Mouse (Mus musculus) heart, postnatal 25 days (tissue): Measurements from ENCODE around the gene Ppp1r14d. TPM values are rescaled to one million over a fixed set of nuclear protein-coding genes. Genes with fewer than 3 reads are reported as not detected.

Experiments
- DNase-seq: peaks from one replicate; pipeline ENCODE4 v3.0.0; 2022; ENCODE audit warnings: low spot score
- intact Hi-C: fragments of 180-260 bp; cut with DNase I; formaldehyde crosslinking; loops from one replicate; pipeline ENCODE4 v1.15.1; 2025
- total RNA-seq, 2 experiments: library from RNA; stranded (reverse); gene quantifications; 2 replicates each; pipeline ENCODE4 v1.2.3; 2021

The Ppp1r14d gene
- total RNA-seq = not detected

DNA sequence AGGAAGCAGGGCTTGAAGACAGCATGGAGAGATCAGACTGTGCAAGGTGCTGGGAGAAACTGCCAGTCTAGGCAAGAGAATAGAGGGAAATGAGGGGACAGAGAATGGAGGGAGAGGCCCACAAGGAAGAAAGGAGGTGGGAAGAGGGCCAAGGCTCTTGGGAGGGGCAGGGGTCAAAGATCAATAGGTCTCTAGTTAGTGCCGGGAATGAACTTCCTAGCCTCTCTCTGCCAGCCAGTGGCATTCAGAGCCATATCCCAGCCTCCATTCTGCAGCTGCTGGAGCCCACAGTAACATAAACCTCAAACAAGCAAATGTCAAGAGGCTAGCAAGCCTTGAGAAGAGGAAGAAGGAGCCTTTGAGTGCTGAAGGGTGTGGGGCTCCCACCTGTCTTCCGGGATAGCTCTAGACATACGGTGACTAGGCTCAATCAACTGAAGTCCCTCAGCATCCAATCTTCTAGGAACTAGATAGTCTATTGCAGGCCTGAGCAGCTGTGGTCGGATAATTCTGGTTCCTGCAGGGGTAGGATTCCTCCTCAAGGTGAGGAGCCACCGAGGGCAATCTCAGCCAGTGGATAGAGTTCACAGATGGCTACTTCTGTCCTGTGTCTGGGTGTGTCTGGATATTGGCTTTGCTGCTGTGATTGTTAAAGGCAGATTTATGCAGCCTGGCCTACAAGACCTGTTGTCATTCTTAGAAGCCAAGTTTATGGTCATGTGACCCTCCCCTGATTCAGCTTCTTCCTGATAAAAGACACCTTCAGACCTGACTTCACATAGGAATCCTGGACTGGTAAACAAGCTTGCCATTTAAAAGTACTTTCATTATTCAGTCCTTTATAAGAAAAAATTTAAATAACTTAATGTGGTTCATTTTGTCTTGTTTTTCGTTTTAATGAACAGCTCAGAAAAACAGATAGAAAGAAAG is at the start of gene Ppp1r14d:
TSS of gene Ppp1r14d (minus strand) at position 132 of the 930 bp plus-strand sequence.
- intact Hi-C loops = no loop called here
- DNase-seq = no peak

DNA sequence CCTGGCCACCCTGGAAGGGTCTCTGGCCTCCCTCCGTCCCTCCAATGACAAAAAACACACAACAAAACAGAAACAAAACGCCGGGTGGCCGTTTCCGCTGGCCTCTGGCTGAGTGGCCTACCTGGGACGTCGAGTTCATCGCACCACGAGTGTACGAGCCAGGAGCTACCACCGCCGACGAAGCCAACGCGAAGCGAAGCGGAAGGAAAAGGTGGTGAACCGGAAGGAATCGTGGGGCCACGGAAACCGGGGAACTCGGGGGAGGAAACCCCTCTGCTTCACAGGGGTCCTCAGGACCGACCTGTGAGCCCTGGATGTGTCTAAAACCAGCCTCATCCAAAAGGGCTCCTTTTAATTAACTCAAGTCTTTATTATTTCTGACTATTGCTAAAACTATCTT is 48.1 kb upstream of the Ppp1r14d start:
- intact Hi-C loops = no loop called here
- DNase-seq = no peak

GRCm38 (mm10) chr2:119276926-119277325 is 47.2 kb upstream of the Ppp1r14d start:
- intact Hi-C loops = no loop called here
- no peak for DNase-seq

DNA sequence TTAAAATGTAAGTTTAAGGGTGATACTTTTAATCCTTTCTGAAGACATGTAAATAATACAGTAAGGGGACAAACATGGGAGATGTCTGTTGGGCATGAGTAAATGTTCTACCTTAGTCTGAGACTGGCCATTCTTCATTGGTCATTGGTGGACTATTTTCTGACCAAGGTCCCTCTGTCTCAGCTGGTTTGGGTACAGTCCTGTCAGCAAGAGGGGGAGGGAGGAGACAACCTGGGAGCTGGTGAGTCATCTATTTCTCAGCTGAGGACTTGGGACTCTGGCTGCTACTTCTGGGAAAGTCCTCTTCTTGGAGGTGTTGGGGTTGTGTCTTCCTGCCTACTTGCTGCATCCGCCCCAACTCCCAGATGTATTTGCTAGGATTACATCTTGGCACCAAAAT is 44.4 kb upstream of the Ppp1r14d start:
- DNase-seq = no peak
- intact Hi-C loops = no loop called here

DNA sequence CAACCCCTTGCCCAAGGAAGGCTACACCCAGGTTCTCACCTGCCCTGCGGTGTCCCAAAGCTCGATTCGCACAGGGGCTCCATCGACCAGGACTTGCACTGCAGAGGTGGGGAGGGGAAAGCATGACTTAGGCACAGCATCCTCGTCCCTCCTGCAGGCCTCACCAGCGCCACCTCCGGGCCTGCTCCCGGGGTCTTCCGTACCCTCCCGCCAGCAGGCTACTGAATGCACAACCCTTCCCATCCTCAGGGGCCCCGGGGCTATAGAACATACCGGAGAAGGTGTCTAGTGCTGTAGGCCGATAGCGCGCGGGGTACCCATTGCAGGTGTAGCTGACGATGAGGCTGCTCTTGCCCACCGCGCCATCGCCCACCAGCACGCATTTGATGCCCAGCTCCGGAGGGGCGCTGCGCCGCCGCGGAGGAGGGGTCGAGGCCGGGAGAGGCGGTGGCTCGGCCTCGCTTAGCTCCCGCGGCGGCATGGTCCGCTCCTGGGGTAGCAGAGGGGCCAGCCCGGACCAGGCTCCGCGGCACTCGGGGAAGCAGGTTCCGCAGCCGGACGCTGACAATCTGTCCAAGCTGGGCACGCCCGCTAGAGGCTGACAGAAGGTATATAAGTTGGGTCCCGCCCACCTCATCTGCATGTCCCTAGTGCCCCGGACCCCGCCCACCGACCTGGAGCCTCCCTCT is 41.1 kb upstream of the Ppp1r14d start, which contains the start of gene Rhov:
TSS of gene Rhov (minus strand) at position 630 of the 689 bp plus-strand sequence.
- no peak for DNase-seq
- intact Hi-C loops = no loop called here

GRCm38 (mm10) chr2:119270286-119270642 is 40.6 kb upstream of the Ppp1r14d start:
- DNase-seq = no peak
- intact Hi-C loops = no loop called here

DNA sequence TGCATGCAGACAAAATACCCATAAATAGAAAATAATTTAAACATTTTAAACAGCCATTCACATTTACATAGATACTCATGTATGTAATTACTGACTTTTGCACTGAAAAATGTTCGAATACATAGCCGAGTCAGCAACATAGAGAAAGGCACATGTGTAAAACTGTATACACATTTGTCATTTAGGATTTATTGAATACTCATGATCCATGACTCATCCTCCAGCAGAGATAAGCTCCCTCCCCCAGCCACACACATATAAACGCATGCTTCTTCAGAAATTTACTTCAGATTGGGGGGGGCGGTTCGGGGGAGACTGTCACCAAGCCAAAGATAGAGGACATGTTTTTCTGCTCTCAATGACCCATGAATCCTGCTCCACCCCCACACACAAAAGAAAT is 34.1 kb upstream of the Ppp1r14d start:
- intact Hi-C loops = no loop called here
- no peak for DNase-seq

- intact Hi-C loops = no loop called here
- no peak for DNase-seq
Observed at GRCm38 (mm10) chr2:119262978-119263377, 33.3 kb upstream of the Ppp1r14d start.

DNA sequence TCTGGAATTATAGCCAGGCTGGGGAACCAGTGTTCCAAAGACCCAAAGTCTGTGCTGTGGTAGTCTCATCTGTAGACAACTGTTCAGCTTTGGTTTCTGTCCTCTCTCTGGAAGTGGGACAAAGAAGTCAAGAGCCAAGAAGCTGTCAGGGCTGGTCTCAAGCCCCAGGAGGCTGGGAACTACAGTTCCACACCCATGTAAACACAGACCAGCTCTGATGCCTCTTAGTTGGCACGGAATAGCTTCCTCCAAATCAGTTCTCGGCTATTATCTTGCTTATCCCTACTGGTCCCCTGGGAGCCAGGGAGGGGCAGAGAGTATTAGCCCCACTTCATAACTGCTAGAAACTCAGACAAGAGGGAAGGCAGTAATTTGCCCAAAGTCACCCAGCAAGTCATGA is 31.6 kb upstream of the Ppp1r14d start:
- DNase-seq = no peak
- intact Hi-C loops = no loop called here

DNA sequence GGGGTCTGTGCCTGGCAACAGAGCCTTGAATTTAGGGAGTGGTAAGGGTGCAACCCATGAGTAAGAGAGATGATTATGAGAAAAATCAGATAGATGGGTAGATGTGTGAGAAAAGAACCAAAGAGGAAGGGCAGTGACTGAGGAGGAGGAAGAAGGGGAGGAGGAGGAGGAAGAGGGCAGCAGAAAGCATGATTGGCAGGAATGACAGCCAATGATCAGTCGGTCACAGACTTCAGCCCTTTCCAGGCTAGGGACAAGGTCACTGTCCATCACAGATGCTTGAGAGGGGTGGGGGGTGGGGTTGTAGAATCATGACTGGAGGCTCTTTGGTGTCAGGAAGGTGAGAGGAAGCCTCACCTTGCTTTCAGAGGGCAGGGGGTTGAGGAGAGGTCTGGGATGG is 30.8 kb upstream of the Ppp1r14d start:
- DNase-seq = no peak
- intact Hi-C loops = no loop called here

GRCm38 (mm10) chr2:119254976-119255375 is 25.3 kb upstream of the Ppp1r14d start:
- no peak for DNase-seq
- intact Hi-C loops = no loop called here

DNA sequence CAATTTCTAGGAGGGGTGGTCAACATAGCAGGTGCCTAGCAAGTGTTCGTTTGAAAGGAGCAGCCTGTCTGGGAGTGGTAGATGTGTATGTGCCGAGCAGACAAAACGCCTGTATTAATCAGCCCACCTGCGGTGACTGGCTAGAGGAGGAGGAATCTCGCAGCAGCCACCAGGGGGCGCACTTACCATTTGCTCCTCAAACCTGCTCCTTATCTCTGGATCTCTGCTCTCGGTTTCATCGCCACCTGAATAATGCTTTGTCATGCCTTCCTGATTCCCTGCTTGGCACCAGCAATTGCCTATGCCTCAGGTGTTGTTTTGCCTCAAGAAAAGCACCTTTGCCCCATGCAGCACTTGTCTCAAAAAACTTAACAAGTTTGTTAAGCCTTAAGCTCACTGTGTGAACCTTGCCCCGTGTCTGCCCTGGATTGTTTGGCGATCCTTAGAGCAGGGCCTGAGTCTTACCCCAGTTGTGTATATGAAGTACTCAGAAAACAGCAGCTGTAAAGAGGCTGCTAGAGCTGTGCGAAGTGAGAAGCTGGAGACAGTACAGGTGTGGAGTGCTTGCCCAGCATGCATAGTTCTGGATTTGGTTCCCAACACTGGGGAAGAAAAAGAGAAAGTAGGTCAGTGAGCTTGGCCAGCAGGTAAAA is 21.2 kb upstream of the Ppp1r14d start:
- DNase-seq = peak; percentile 41
- intact Hi-C loops = loop anchor here (1.0 to 2.0 kb wide), 2 partner anchors 36 to 186 kb away; no protein-coding TSS in a partner anchor

- DNase-seq = no peak
- intact Hi-C loops = loop anchor here (1.0 to 2.0 kb wide), 2 partner anchors 37 to 186 kb away; no protein-coding TSS in a partner anchor
Observed at GRCm38 (mm10) chr2:119250377-119250776, 20.7 kb upstream of the Ppp1r14d start.

GRCm38 (mm10) chr2:119249592-119250061 is 19.9 kb upstream of the Ppp1r14d start:
- DNase-seq = no peak
- intact Hi-C loops = loop anchor here (1.0 to 2.0 kb wide), 2 partner anchors 38 to 187 kb away; no protein-coding TSS in a partner anchor

- no peak for DNase-seq
- intact Hi-C loops = no loop called here
Observed at GRCm38 (mm10) chr2:119247904-119248303, 18.2 kb upstream of the Ppp1r14d start.

- DNase-seq = no peak
- intact Hi-C loops = no loop called here
Observed at GRCm38 (mm10) chr2:119245246-119245645, 15.5 kb upstream of the Ppp1r14d start.

DNA sequence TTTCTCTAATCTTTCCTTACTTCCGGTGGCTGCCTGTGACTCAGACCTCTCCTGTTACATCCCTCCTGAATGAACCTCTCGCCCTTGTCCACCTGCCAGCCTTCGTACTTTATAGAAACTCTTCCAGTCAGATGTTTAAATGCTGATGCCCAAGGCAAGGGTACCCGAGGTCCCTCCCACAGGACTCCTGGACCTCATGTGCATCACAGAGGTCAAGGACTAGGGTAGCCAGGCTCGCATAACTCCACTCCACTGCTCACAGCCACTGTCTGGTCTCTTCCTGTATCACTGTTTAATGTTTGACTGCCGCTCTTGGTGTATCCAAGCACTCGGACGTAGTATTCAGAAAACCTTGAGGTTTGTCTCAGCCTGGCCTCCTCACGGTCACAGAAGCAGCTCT is 12.8 kb upstream of the Ppp1r14d start:
- DNase-seq = no peak
- intact Hi-C loops = no loop called here

DNA sequence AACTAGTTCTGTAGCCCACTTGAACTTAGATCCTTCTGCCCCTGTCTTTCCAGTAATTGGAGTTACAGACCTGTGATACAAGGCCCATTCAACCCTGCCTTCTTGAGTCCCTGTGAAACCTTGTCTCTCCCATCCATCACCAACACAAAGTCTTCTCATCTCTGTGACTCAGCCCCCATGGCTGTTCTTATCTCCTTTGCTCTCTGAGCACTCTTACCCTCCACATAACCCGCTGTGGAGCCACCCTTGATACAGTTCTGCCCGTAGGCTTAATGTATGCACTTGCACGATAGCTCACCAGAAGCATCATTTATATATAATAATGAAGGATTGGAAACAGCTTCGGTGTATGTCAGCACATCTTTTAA is 11.1 kb upstream of the Ppp1r14d start:
- DNase-seq = no peak
- intact Hi-C loops = no loop called here

DNA sequence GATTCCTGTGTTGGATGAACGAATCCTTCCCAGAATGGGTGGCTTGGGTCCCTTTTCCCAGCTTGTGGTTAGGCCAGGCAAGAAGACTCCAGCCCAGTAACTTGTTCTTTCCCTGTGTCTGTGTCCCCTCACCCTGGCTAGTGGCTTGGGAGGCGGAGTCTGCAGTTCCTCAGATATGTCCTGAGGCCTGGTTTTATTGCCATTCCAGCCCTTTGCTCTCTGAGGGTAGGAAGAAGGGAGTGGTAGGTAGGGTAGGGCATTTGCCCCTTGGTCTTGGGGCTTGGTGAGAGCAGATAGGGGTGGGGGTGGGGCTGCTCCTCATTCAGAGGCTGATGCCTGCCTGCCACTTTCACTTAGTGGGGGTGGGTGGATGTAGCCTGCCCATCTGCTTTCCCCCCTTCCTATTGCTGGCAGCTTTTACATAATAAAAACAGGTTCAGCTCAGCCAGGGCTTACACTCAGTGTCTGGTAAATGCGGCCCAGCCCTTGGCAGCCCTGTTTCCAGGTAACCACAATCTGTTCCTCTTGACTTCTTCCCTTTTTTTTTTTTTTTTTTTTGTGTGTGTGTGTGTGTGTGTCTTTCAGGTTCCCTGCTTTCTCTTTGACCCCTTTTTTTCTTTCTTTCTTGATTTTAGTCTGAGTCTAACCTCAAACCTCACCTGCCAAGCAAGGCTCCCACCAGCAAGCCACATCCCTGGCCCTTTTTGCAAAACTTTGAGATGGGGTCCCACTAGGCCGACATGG is 10.5 kb upstream of the Ppp1r14d start:
- intact Hi-C loops = no loop called here
- no peak for DNase-seq

GRCm38 (mm10) chr2:119238671-119239070 is 9.0 kb upstream of the Ppp1r14d start:
- intact Hi-C loops = no loop called here
- DNase-seq = no peak
